Mouse (Mus musculus) neutrophil, adult 5-6 weeks (primary cell): ENCODE results near the gene Frk. TPM values are rescaled to one million over a fixed set of nuclear protein-coding genes. Genes with fewer than 3 reads are reported as not detected.
"Not testable (repeated sequence)": the region's sequence is repeated elsewhere in the genome, so short reads cannot be mapped to it uniquely, and the experiment has no call there.

ENCODE experiments used
- ATAC-seq: fragments of 151-379, 151-347 bp; 2 replicates; pipeline ENCODE4 v1.8.0; 2017; ENCODE audit warnings: mild to moderate bottlenecking, moderate TSS enrichment; ENCODE audit not compliant: insufficient number of reproducible peaks, poor library complexity, low FRiP score, severe bottlenecking; ENCODE audit errors: extremely low read depth
- total RNA-seq: library from RNA; stranded (forward); fragments of 200-1000 nt; gene quantifications from 2 replicates; pipeline ENCODE4 v1.2.3, GENCODE M21; 2017

Gene Frk
- total RNA-seq = 1.0 and 1.4 TPM in 2 replicates

DNA sequence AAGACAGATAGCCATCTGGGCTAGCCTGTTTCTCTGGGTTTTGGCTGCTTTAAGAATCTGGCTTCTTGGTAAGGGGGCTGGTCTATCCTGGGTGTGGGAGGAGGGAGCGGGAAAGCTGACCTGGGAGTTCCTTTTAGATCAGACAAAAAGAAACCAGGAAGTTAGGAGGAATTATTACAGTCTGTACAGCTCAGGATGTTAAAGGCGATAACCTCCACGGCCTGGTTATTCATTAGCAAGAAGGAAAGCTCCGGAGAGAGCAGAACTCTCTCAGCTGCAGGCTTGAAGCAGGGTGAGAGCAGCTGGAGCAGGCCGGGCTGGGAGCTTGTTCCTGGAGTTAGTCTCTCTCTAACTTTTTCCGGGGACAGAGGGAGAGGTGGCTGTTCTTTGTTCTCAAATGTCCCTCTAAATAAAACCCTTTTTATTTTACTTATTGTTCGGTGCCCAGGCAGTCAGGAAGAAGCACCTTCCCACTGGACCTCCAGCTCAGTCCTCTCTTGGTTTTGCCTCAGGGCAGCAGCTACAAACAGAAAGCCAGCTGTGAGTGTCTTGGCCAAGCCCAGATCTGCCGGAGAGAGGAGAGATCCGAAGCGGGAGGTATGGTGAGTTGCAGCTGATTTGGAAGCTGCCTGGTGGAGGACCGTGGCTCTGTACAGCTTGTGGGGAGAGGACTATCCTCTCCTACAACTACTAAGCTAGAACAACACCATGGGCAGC lies at the start of gene Frk:
Gene Frk, plus strand, starts transcription at position 103 of the 717 bp plus-strand sequence.
- ATAC-seq = no peak

DNA sequence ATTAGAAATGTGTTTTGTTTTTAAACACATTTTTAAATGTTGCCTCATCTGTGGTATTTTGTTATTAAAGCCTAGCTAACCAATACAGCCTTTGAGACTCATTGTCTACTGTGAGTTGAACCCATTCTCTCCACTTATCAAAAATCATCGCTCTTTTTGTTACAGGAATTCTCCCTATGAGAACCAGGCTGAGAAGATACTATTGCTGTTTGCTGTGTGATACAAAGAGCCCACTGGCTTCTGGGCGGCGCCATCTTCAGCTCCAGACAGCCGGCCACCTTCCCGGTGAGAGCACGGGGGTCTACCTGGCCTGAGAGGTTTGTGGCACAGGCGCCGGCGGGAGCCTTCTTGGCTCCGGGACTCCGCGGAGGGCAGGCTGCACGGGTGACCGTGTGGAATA lies 49.0 kb upstream of the Frk start:
- ATAC-seq = not testable (repeated sequence)

DNA sequence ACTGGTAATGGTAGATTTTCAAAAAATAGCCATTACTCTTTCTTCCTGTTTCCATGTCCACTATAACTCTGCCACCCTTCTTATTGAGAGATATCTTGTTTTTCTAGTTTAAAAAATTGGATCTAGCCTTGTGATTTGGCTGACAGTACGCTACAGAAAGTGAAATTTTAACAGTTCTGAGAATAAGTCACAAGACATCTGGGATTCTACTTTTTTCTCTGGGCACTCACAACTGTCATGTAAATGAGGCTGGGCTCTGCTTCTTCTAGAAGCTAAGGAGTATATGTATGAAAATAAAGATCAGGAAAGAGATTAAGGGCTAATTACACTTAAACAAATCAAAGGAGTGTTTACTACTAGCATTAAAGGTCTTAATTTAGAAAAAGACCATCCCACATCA lies 33.7 kb upstream of the Frk start:
- no peak for ATAC-seq

DNA sequence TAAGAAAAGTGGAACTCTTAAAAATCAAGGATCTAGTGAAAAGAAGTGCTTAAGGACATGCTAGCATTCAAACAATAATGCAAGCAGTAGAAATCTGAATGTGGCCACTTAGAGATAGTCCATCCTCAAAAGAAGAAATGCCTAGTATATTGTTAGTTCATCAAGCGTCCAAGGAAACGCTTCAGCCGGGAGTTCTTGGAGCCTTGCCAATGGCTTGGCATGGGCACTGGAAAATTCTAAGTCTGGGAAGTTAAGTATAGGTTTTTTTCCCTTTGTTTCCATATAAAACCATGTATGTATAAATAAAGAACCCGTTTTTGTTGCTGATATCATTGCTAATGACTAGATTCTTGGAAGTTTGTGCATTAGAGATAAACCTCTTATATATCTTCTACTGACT lies 21.7 kb upstream of the Frk start:
- no peak for ATAC-seq

DNA sequence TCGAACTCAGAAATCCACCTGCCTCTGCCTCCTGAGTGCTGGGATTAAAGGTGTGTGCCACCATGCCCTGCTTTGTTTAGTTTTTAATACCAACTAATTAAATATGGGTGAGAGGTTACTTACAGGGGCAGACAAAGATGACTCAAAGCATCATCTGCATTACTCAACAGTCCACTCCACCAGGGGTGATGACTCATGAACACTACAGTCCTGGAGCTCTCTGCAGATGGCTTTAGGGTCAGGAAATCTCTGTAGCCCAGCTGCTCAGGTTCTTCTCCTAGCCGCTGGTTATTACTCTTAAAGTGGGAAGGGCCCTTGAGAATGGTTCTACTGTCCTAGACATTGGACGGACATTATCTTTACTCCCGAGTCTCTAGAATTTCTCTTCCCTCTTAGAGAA lies 18.9 kb upstream of the Frk start:
- ATAC-seq = no peak

DNA sequence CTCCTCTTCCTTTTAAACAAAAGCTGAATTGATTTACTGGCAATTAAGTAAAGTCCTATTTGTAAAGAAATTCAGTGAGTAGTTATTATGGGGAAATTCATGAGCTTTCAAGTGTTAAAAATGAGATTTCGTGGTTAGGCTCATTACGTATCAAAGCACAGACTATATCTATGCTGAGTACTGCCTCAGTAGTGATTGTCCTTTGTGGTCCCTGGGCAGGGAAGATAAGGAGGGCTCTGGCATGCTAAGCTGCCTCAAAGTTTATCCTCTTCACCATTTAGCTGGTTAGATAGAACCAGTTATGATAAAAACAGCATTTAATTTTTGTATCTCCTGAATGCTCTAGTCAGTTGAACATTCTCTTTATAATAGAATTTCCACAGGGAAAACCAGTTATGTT lies 14.2 kb upstream of the Frk start:
- ATAC-seq = no peak

DNA sequence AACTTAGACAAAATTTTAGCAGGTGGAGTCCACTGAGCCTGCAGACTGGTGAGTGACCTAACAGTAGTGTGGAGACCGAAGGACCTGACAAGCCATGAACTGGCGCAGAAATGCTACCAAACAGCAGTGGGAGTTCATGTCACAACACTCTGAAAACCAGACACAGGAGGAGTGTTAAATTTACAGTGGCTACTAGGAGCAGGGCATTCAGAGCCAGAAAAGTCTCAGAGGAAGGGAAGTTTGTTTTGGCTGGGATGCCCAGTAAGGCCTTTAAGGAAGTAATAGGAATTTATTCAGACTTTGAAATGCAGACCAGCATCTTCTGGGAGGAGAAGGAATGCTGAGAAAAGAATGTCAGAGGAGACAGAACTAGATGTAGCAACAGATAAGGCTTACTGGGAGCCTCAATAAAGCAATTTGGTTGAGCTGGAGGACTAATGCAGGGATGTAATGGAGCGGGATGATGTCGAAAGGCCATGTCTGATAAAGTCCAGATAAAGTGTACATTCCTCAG lies 3.2 kb upstream of the Frk start:
- no peak for ATAC-seq

DNA sequence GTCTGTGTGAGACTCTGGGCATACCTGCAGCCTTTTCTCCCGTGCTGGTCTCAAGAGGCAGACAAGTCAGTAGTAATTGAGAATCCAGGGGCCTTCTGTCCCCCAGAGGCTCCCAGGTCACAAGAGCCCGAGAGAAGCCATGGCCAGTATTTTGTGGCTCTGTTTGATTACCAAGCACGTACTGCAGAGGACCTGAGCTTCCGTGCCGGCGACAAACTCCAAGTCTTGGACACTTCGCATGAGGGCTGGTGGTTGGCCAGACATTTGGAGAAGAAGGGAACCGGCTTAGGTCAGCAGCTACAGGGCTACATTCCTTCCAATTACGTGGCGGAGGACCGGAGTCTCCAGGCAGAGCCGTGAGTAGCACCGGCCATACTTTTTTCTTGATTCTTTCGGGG lies 814 bp downstream of the Frk start:
- no peak for ATAC-seq

DNA sequence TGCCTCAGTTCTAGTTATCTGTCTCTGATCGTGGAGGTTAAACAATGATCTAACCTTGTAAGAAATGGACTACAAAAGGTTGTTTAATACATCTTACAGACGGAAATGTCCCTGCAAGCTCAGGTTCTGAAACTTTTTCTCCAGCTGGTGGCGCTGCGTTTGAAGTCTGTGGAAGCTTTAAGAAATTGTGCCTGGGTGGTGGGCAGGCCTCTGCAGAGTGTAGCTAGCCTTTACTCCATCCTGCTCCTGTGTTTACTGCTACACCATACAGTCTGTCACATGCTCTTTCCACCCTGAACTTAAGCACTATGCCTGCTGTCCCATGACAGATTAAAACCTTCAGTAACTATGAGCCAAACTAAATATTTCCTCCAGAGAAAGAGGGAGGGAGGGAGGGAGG lies 1.9 kb downstream of the Frk start:
- no peak for ATAC-seq

DNA sequence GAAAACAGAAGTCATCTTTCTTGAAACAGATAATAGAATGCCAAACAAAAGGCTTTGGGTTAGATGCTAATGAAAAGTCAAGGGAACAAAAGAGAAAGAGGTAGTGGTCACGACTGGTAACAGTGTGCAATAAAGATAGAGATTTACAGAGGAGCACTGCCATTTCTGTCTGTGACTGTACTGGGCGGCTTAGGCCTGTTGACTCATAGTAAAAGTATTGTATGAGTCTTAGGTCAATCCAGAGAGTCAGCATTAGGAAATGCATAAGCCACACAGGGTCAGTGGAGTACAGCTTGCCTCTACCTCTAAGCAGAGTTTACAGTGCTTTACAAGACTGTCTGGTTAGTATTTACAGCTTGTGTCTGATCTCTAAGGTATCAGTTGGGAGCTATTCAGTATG lies 24.6 kb downstream of the Frk start:
- ATAC-seq = no peak

DNA sequence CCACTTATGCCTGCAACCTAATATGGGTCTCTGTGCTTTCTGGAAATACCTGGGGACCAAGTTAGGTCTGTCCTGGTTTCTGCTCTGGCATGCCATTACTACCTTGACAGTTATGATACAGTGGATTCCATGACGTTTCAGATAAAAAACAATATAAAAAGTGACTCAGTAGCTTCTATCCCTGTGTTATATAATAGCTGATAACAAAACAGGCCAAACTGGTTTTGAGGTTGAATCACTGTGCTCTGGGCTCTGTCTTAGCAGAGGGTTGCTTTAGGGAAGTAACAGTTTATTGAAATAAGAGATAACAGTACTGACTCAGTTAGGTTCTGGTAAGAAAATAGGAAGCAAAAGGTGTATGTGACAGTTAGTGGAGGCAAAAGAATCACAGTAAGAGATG lies 25.4 kb downstream of the Frk start:
- ATAC-seq = no peak

DNA sequence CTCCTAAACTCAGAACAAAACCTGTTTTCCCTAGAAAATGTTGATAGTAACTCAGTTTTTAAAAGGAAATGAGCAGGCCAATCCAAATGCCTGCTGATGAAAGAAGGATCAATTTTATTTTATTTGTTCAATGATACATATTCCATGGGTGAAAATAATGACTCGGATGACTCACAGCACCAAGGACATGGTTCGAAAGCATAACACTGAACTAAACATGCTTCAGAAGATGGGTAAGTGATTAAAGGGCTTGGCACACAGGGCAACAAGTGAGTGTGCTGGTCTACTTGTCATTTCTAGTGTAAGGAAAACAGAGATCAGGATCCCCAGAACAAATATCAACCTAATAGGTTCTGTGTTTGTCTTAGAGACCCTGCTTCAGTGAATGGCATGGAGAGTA lies 26.1 kb downstream of the Frk start:
- ATAC-seq = no peak

DNA sequence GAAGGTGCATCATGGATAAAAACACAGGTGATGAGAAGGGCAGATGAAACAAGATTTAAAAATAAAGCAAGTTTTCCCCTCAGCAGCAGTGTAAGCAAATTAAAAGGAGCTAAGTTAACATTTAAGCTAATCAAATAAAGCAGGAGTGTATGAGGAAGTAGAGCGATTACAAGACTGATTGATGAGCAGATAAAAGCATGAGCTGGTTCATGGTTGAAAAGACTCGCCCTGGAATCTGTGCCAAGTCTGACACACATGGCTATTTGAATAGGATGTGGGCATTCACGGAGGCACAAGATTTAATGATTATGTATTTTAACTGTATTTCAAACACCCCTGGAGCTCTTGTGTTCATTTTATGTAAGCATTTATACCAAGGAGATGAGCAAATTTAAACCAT lies 28.0 kb downstream of the Frk start:
- ATAC-seq = no peak

DNA sequence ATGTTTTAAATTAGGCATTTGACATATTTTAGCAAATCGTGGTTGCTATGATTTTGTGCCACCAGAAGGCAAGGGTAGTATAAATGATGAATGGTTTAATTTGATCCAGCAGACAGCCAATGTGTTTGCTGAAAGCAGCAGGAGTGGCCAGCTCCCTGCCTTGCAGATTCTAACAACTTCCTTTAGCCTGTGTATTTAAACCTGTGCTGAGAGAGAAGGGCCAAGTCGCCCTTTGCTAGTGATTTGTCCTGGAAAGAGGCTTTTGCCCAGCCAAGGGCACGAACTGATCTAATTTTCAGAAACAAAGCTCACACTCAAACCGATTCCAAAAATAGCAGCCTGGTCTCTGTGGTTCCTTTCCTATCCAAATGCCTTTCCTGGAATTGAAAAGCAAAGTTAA lies 29.4 kb downstream of the Frk start:
- ATAC-seq = no peak

DNA sequence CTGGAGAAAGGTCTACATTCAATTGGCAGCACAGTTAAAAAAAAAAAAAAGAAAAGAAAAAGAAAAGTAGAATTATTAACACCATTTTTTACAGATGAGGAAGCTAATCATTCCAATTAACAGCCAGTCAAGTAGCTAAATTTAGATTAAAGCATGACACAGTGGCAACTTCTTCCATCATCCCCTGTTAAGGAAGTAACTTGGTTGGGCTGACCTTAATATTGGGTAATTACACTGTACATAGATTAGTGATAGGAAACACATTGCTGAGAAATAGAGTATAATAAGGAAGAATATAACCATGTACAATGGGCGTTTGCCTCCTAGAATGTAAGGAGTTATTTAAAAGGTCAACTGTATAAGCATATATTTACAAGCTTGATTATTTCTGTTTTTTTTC lies 42.4 kb downstream of the Frk start:
- ATAC-seq = no peak

DNA sequence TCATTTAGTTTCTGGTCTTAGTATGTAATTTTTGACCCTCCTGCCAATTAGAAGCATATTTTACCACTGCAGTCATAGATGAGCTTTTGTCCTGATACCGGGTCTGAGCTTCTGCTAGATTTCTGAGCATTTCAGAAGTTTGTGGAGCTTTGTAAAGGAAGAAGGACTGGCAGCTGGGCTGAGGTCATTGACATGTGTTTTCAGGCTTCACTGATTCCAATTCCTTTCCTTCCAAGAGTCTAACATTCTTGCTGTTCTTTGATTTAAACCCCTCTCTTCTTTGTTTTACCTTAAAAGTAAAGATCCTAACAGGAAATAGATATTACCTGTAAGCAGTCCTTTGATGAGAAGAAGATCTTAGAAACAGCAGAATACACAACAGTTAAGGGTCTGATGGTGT lies 48.6 kb downstream of the Frk start:
- ATAC-seq = no peak

DNA sequence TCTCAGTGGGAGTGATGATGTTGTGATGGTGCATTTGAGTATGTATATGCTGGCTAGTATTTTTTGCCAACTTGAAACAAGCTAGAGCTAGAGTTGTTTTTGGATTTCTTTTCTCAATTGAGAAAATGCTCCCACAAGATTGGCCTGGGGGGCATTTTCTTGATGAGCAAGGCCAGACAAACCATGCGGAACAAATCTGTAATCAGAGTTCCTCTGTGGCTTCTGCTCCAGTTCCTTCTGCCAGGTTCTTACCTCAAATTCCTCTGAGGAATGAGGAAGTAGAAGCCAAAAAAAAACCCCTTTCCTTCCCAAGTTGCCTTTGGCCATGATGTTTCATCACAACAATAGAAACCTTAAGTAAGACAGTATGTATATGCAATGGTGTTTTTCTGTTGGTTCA lies 49.3 kb downstream of the Frk start:
- no peak for ATAC-seq

DNA sequence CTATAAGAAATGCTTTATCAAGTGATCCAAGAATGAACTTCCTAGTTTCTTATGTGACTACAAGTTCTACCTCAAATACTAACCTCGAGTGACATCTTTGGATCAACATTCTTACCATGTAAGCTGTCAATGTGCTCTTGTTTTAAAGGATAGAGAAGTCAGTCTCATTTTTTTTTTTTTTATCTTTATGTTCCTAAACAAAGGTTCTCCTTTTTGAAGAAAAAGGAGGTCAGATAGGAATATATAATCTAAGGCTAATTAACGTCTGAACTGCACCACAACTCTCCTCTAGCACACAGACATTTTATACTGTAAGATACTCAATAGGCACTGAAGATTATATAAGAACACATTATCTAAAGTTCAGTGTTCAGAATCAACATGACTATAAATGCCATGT lies 57.5 kb downstream of the Frk start:
- no peak for ATAC-seq

DNA sequence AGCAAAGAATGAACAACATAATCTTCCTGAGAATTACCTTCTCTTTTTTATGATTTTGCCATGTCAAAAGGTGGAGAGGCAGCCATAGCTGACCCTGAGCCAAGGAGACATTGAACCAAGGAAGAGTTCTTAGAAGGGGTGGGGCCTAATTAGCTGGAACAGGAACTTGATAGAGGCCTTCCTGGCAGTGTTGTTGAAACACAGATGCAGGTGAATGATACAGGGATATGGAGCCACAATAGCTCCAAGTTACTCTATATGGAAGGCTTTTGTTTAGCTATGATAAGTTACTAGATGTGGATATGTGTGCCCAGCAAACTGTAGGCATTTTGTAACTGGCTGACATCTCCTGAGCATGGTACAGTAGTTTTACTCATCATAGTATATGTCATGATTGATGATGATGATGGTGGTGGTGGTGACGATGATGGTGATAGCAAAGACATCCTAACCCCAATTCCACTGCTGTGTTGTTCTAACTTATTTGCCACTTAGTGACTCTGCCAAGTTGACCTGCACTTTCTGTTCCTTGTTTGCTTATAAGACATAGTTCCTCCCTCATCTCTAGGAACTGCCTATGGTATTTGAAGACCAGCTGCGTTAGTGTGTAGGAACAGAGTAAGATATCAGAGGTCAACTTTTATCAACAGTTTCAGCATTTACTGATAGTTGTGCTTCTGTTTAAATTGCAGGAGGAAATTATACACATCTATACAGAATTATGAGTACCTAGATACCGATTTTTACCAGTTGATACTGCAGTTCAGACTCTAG lies 58.7 kb downstream of the Frk start:
- no peak for ATAC-seq

DNA sequence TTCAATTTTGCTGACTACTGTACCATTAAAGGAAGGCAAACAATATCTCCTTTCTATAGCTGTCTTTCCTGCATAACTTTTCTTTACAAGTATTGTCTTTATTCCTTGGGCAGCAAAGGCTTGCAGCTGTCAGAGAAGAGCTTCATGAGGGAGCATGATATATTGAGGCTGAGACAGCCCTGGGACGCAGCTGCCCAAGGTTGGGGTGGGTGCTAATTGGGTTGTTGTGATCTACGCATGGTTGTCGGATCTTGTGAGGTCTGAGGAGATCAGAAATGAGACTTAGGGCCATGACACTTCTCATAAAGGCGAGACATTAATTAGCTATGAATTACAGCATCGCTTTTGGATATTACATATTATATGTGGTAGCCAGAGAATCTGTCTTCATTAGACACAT lies 67.4 kb downstream of the Frk start:
- ATAC-seq = no peak

DNA sequence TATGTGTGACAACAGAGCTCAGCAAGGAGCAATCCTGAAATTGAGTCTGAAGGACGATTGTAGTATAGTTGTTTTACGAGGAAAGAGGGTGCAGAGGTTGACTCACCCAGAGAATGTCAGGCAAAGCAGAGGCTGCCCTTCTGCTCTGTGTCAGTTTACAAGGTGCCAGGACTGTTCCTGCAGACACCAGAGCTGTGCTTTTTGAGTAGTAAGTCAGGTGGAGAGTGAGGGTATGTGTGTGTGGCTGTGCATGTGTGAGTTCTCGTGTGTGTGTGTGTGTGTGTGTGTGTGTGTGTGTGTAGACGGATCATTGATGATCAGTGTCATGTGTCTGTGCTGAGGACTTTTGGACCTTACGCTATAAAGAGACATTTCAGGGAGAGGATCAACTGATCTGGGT lies 68.4 kb downstream of the Frk start:
- ATAC-seq = no peak
